Mouse (Mus musculus) megakaryocyte progenitor cell, adult 5-6 weeks (primary cell): ENCODE measurements around the gene Sfta2. TPM values are rescaled to one million over a fixed set of nuclear protein-coding genes. Genes with fewer than 3 reads are reported as not detected.

Experiments used
- ATAC-seq: replicated peaks from 2 replicates; pipeline ENCODE4 v1.8.0; 2016; ENCODE audit warnings: mild to moderate bottlenecking, moderate TSS enrichment, inconsistent platforms; ENCODE audit not compliant: poor library complexity
- total RNA-seq, 2 experiments: library from RNA; stranded (forward) in 1 of 2; stranded (reverse) in 1 of 2; fragments of 157-497, 149-512 nt in 1 of 2; fragments of 200-1000 nt in 1 of 2; gene quantifications; 2 replicates each; pipeline versions ENCODE4 v1.2.3 to v1.2.4; 2015 to 2017

Gene Sfta2
- total RNA-seq, 2 experiments from 2014 or later, result not detected

DNA sequence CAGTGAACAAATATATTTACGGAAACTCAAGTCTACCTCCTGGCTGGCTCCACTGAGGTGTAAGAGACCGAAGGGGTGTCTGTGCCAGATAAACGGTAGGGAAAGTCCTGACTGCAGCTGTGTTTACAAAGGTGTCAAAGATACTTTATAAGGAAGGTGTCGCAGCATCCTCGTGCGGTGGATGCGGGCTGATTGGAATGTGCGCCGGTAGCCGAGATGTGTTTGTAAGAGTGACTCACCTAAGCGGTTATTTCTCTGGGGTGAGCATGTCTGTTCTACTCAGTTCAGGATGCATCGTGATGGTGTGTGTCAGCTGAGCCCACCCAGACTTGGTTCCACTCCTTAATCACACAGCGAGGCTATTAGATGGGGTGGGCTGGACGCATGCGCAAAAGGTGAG is 9.6 kb upstream of the Sfta2 start:
- ATAC-seq, result no peak

- ATAC-seq, result no peak
Observed at GRCm38 (mm10) chr17:35592131-35592530, 9.2 kb upstream of the Sfta2 start.

- ATAC-seq, result no peak
Observed at GRCm38 (mm10) chr17:35593786-35594185, 7.6 kb upstream of the Sfta2 start.

- no peak for ATAC-seq
Observed at GRCm38 (mm10) chr17:35594456-35594855, 6.9 kb upstream of the Sfta2 start.

GRCm38 (mm10) chr17:35597399-35597798 is 4.0 kb upstream of the Sfta2 start:
- no peak for ATAC-seq

- ATAC-seq, result no peak
Observed at GRCm38 (mm10) chr17:35601736-35602354, 496 bp downstream of the Sfta2 start.

DNA sequence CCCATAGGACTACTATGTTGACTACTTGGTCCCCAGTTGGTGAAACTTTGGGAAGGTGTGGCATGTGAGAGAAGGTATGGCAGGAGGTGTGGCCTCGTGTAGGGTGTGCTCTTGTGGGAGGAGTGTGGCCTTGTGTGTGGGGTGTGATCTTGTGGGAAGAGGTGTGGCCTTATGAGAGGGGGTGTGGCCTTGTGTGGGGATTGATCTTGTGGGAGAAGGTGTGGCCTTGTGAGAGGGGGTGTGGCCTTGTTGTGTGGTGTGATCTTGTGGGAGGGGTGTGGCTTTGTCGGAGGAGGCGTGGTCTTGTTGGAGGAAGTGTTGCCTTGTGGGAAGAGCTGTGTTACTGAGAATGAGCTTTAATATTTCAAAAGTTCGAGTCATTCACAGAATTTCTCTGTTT is 15.8 kb downstream of the Sfta2 start:
- ATAC-seq, result peak; percentile 44; the same call in 1 of the 2 replicates

- no peak for ATAC-seq
Observed at GRCm38 (mm10) chr17:35626537-35626936, 25.2 kb downstream of the Sfta2 start, which contains the start of gene Gm9573. Gm9573 (minus strand) TSS chr17:35626637.

GRCm38 (mm10) chr17:35633992-35634391 is 32.6 kb downstream of the Sfta2 start:
- ATAC-seq, result no peak

DNA sequence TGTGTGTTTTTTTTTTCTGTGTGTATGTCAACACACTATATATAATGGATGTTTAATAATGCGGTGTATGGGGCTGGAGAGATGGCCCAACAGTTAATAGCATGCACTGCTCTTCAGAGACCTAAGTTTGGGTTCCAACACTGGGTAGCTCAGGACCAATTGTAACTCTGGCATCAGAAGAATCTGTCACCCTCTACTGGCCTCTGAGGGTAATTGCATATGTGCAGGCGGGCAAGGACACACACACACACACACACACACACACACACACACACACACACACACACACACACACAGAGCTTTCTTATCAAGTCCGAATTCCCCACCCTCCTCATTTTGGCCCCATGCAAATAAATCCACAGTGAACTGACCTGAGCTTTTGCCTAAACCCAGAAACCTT is 33.9 kb downstream of the Sfta2 start:
- 0 out of 2 replicates have a peak, but pooled peaks have one; percentile 34 for ATAC-seq

DNA sequence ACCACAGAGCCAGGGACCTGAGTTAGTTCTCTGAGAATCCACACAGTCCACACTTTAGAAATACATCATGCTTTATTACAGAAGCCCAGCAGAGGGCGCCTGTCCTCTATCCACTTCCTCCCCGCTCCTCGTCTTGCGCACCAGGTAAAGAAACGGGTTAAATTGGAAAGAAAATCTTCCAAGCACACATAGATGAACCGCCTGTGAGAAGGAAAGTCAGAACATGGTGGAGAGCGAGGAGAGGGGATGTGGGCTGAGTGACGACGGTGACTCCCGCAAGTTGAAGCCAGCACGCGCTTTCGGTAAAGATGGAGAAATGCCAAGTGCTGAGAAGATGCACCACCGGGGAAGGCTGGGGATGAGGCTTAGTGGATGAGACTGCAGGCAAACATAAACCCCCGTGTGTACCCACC is 34.4 kb downstream of the Sfta2 start:
- peak; percentile 87 for ATAC-seq

DNA sequence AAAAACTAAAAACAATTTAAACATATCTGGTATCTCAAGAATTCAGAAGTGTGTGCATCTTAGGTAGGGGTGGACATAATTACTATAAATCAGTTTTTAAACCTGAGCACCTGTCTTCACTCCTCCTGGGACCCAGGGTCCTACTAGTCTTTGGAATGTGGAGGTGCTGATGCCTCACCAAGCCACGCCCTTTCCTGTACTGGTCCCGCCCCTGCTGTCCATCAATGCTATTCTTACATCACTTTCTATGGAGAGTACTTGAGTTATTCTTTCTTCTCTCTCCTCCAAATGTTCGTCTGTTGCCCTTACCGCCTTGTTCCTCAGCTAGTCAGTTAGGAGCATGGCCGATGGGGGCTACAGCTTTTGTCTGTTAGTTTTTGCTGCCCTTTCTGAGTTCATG is 35.0 kb downstream of the Sfta2 start:
- peak; percentile 66 for ATAC-seq

DNA sequence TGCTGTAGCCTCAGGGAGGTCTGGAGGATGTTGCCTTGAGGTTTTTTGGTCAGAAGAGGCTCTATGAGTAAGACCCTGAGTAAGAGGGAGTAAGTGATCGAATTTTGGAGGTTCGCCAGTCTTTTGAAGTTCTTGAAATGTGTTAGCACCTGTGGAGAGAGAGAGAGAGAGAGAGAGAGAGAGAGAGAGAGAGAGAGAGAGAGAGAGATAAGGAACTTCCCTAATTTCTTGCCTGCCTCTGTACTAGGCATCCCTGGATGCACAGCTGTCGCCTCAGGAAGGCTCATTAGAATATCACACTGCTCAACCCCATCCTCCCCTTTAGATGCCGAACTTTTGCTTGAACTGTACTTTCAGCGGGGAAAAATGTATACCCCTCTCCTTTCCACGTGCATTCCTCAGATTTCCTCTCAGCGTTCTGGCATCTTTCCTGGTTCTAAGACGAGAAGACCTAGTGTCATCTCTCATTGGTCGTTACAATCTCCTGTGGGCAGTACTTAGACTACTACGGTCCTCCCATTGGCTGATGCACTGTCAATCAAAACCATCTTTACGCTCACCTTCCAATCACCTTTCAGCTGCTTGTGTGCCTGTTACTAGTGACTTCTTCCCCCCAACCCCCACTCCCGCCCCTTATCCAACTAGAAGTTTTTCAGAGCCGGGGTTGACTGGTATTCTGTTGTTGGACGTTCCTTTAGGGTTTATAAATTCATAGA is 37.3 kb downstream of the Sfta2 start:
- ATAC-seq, result peak; percentile 57

- ATAC-seq, result no peak
Observed at GRCm38 (mm10) chr17:35639352-35639751, 38.0 kb downstream of the Sfta2 start.

- ATAC-seq, result no peak
Observed at GRCm38 (mm10) chr17:35643609-35644236, 42.4 kb downstream of the Sfta2 start, which contains the start of gene Mucl3. Mucl3 (minus strand) TSS chr17:35643695.

- ATAC-seq, result no peak
Observed at GRCm38 (mm10) chr17:35649429-35649828, 48.1 kb downstream of the Sfta2 start.

- ATAC-seq, result no peak
Observed at GRCm38 (mm10) chr17:35653086-35653485, 51.7 kb downstream of the Sfta2 start.

DNA sequence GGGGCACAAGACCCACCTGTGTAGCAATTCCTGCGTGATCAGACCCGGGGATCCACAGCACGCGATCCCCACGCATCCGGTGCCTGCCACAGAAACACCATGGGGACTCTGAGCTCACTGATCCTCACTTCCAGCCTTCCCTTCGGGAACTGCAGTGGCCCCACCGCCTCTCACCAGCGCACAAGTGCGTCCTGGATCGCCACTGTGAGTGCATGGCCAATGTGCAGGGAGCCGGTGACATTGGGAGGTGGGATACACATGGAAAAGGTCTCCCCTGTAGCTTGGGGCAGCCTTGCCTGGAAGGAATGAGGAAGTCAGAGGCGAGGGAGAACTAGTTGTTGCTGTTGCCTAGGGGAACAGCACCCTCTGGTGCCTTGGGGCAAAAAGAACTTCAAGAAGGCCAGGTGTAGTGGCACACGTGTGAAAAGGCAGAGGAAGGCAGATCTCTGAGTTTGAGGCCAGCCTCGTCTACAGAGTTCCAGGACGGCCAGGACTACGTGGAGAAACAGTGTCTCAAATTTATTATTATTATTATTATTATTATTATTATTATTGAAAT is 64.7 kb downstream of the Sfta2 start:
- peak; percentile 64 for ATAC-seq

DNA sequence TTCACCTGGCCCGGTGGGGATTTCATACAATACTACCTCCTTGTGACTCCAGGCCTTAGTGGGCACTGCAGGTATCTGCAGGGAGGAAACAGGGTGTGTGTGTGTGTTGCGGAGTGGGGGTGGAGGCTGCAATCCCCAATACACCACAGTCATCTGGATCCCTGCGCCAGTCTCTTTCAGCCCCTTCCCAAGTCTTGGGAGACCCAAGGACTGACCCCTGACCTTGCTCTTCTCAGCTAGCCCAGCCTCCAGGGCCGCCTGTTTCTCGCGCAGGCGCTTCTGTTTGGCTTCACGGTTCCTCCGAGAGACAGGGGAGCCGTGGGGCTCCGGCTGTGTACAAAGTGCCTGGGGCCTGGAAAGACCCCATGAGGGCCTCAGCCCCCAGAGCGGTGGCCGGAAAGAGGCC is 65.5 kb downstream of the Sfta2 start:
- peak; percentile 30 for ATAC-seq

DNA sequence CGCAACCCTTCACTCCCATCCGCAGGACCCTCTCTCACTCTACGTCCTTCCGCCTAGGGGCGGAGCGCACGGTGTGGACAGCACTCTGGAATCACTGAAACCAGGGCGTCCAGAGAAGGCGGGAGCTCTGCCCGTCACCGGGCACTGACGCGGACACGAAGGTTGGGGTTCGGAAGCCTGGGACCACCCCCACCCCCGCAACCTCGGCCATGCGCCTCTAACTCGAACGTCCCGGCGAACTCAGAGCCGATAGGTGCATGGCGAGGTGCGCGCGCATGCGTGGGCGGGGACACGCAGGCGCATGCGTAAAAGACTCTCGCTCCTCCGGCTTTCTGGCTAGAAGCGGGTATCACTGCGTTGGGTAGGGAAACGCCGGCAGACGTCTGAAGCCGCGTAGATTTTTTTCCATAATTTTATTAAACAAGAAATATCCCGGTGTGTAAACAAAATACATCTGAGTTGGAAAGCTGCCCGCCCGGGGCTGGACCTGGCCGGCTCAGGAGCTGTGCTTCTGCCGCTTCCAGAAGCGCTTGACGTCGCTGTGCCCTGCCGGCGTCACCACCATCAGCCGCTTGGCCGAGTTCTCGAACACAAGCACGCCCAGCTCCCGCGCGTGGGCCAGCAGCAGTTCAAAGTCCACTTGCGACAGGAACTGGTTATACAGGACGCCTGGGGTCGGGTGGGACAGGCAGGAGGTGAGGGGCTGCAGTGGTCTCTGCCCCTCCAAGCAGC is 66.2 kb downstream of the Sfta2 start, which contains the start of gene Vars2:
Vars2 (minus strand) TSS at position 259 of the 732 bp plus-strand sequence.
- ATAC-seq, result peak; percentile 77

- ATAC-seq, result no peak
Observed at GRCm38 (mm10) chr17:35669731-35670130, 68.4 kb downstream of the Sfta2 start.
